In genomic region chr13:112800597-112801380, GRCm38 (mm10) we compare ENCODE assay signal across 8 mouse cellular contexts. TPM values are rescaled to one million over a fixed set of nuclear protein-coding genes. Genes with fewer than 3 reads are reported as not detected.
A peak's percentile ranks its signal among the peaks of the same experiment; 100 is the strongest.
DNase-seq lines count a peak whose midpoint lies in the region; ATAC-seq and TF ChIP-seq lines count a peak whose summit lies in the region.

Plpp1 (plus strand) TSS chr13:112800792.

- H3K27ac ChIP-seq in brown adipose tissue, adult 24 weeks (replicated peaks; ENCODE audit: low read depth, low read length), result peak within 1 kb of the TSS; percentile 86
- H3K27ac ChIP-seq in heart, embryonic 11.5 days (ENCODE audit: low read depth, low read length), result peak within 1 kb of the TSS; percentile 90
- peak within 1 kb of the TSS; percentile 96 for H3K27ac ChIP-seq in kidney, embryonic 15.5 days
- H3K27ac ChIP-seq in limb, embryonic 15.5 days, result peak within 1 kb of the TSS; percentile 98
- H3K27ac ChIP-seq in midbrain, postnatal 0 days (ENCODE audit: low read depth, low read length), result peak within 1 kb of the TSS; percentile 97

- under 1% methylated on average over 83 of the region's 83 CpGs for WGBS in heart, embryonic 11.5 days (ENCODE audit: insufficient replicate concordance)
- under 1% methylated on average over 80 of the region's 83 CpGs for WGBS in kidney, embryonic 15.5 days
- WGBS in limb, embryonic 15.5 days, result 0% methylated on average over 81 of the region's 83 CpGs
- WGBS in midbrain, postnatal 0 days, result under 1% methylated on average over 77 of the region's 83 CpGs

- peak; percentile 97 for DNase-seq in midbrain, postnatal 0 days (ENCODE audit: low spot score)
- peak; percentile 85 to 89 for DNase-seq in spleen, postnatal 14 days (ENCODE audit: low spot score in 2 of 2)

- TF ChIP-seq CTCF in C2C12 (IDR thresholded peaks at IDR 0.05; ENCODE audit: control insufficient read depth, insufficient read depth, insufficient read length), result no peak
- no peak for TF ChIP-seq CTCF in midbrain, postnatal 0 days (IDR thresholded peaks at IDR 0.05)

- no peaks in the 10 kb centered on the region for H3K9me3 ChIP-seq in heart, embryonic 11.5 days (replicated peaks; ENCODE audit: control insufficient read depth, low read length)
- no peaks in the 10 kb centered on the region for H3K9me3 ChIP-seq in kidney, embryonic 15.5 days (replicated peaks)
- no peaks in the 10 kb centered on the region for H3K9me3 ChIP-seq in limb, embryonic 15.5 days
- no peaks in the 10 kb centered on the region for H3K9me3 ChIP-seq in midbrain, postnatal 0 days (ENCODE audit: low read length)

- ATAC-seq in erythroid progenitor cell, adult 5-6 weeks (replicated peaks; ENCODE audit: low FRiP score, poor library complexity, severe bottlenecking), result peak; percentile 91
- peak; percentile 98 for ATAC-seq in heart, embryonic 11.5 days (replicated peaks; ENCODE audit: insufficient number of reproducible peaks, low FRiP score, low TSS enrichment)
- ATAC-seq in kidney, embryonic 15.5 days (replicated peaks; ENCODE audit: low FRiP score), result peak; percentile 99
- peak; percentile 95 for ATAC-seq in limb, embryonic 15.5 days (ENCODE audit: insufficient number of reproducible peaks, low FRiP score, low TSS enrichment, low read depth)
- ATAC-seq in midbrain, postnatal 0 days (ENCODE audit: low FRiP score), result peak; percentile 97

- H3ac ChIP-seq in C2C12 (ENCODE audit: control insufficient read depth, insufficient read length, low read depth), result peak within 1 kb of the TSS; percentile 90

- H3K4me1 ChIP-seq in brown adipose tissue, adult 24 weeks (ENCODE audit: control insufficient read depth, insufficient read depth, insufficient read length, low read length), result no peaks in the 10 kb centered on the region
- H3K4me1 ChIP-seq in heart, embryonic 11.5 days (ENCODE audit: control insufficient read depth, insufficient read depth, low read length), result peaks cover 3% of the 10 kb centered on the region; the same call in 1 of the 2 replicates
- peaks cover 10% of the 10 kb centered on the region for H3K4me1 ChIP-seq in kidney, embryonic 15.5 days
- H3K4me1 ChIP-seq in limb, embryonic 15.5 days, result peaks cover 15% of the 10 kb centered on the region
- H3K4me1 ChIP-seq in midbrain, postnatal 0 days (ENCODE audit: insufficient read depth, low read length), result peaks cover 3% of the 10 kb centered on the region; the same call in 1 of the 2 replicates

- H3K79me3 ChIP-seq in C2C12 (ENCODE audit: low read depth), result peaks cover 2% of the 10 kb centered on the region

- peaks cover 18% of the 10 kb centered on the region for H3K79me2 ChIP-seq in C2C12 (ENCODE audit: control insufficient read depth, insufficient read depth)

- peak within 1 kb of the TSS; percentile 72 for H3K4me3 ChIP-seq in C2C12 (ENCODE audit: insufficient read depth, poor library complexity, severe bottlenecking)
- H3K4me3 ChIP-seq in brown adipose tissue, adult 24 weeks (ENCODE audit: insufficient read depth, low read depth, low read length), result peak within 1 kb of the TSS; percentile 84
- peak within 1 kb of the TSS; percentile 74 for H3K4me3 ChIP-seq in heart, embryonic 11.5 days (ENCODE audit: low read depth, low read length)
- H3K4me3 ChIP-seq in kidney, embryonic 15.5 days (replicated peaks), result peak within 1 kb of the TSS; percentile 94
- H3K4me3 ChIP-seq in limb, embryonic 15.5 days, result peak within 1 kb of the TSS; percentile 85
- H3K4me3 ChIP-seq in midbrain, postnatal 0 days (ENCODE audit: low read depth, low read length), result peak within 1 kb of the TSS; percentile 89

- peaks cover 6% of the 10 kb centered on the region for H3K36me3 ChIP-seq in C2C12 (ENCODE audit: control insufficient read depth, insufficient read depth)
- peaks cover 3% of the 10 kb centered on the region; the same call in 1 of the 2 replicates for H3K36me3 ChIP-seq in heart, embryonic 11.5 days (ENCODE audit: control insufficient read depth, insufficient read depth, low read length)
- H3K36me3 ChIP-seq in kidney, embryonic 15.5 days, result peaks cover 4% of the 10 kb centered on the region
- peaks cover 4% of the 10 kb centered on the region for H3K36me3 ChIP-seq in limb, embryonic 15.5 days
- H3K36me3 ChIP-seq in midbrain, postnatal 0 days (ENCODE audit: insufficient read depth, low read length), result 0 out of 2 replicates have a peak, but pooled peaks cover 3% of the 10 kb centered on the region

- H3K4me2 ChIP-seq in heart, embryonic 11.5 days, result peak within 1 kb of the TSS; percentile 86
- peak within 1 kb of the TSS; percentile 78 for H3K4me2 ChIP-seq in kidney, embryonic 15.5 days
- peak within 1 kb of the TSS; percentile 68 for H3K4me2 ChIP-seq in limb, embryonic 15.5 days
- H3K4me2 ChIP-seq in midbrain, postnatal 0 days (ENCODE audit: low read depth, low read length, poor library complexity, severe bottlenecking), result peak within 1 kb of the TSS; percentile 69

- H3K9ac ChIP-seq in heart, embryonic 11.5 days (ENCODE audit: low read depth, low read length), result peak within 1 kb of the TSS; percentile 86
- H3K9ac ChIP-seq in kidney, embryonic 15.5 days, result peak within 1 kb of the TSS; percentile 75
- H3K9ac ChIP-seq in limb, embryonic 15.5 days, result peak within 1 kb of the TSS; percentile 87
- peak within 1 kb of the TSS; percentile 94 for H3K9ac ChIP-seq in midbrain, postnatal 0 days (replicated peaks; ENCODE audit: low read length, poor library complexity, severe bottlenecking)

- H3K27me3 ChIP-seq in C2C12 (ENCODE audit: control insufficient read depth, insufficient read depth, insufficient read length), result no peaks in the 10 kb centered on the region
- no peaks in the 10 kb centered on the region for H3K27me3 ChIP-seq in heart, embryonic 11.5 days (ENCODE audit: control insufficient read depth, insufficient read depth, low read length)
- H3K27me3 ChIP-seq in kidney, embryonic 15.5 days, result no peaks in the 10 kb centered on the region
- no peaks in the 10 kb centered on the region for H3K27me3 ChIP-seq in limb, embryonic 15.5 days
- no peaks in the 10 kb centered on the region for H3K27me3 ChIP-seq in midbrain, postnatal 0 days (ENCODE audit: insufficient read depth, low read length)

TF ChIP-seq in C2C12, 6 proteins besides CTCF, POLR2A, EP300 and RAD21:
- no peak for TF ChIP-seq MYOG (IDR thresholded peaks at IDR 0.05; ENCODE audit: control insufficient read depth, extremely low read depth, insufficient read length)
- no peak for TF ChIP-seq MAX (IDR thresholded peaks at IDR 0.05)
- no peak for TF ChIP-seq USF1 (IDR thresholded peaks at IDR 0.05; ENCODE audit: low read depth)
- no peak for TF ChIP-seq MYOD1 (IDR thresholded peaks at IDR 0.05; ENCODE audit: control insufficient read depth, insufficient read length, low read depth)
- TF ChIP-seq CEBPB (IDR thresholded peaks at IDR 0.05; ENCODE audit: low read depth), result no peak

RNA-seq across cellular contexts. Expression of gene Plpp1, which starts in this region (rescaled TPM):
- polyA plus RNA-seq in C2C12 (2012; fragmentation: generic; extraction: Trizol), result 29.1 TPM
- polyA plus RNA-seq in brown adipose tissue, adult 24 weeks (2012; ENCODE audit: insufficient read depth, insufficient read length, missing spikeins), result 10.1 and 15.5 TPM in 2 replicates
- 82.2 and 93.7 TPM in 2 replicates for total RNA-seq in erythroid progenitor cell, adult 5-6 weeks (2015; ENCODE audit: low replicate concordance)
- 50.8 and 56.6 TPM in 2 replicates for total RNA-seq in erythroid progenitor cell, adult 5-6 weeks (2017; ENCODE audit: low replicate concordance)
- polyA plus RNA-seq in heart, embryonic 11.5 days (2014; fragmentation: Nextera tagmentation; extraction: Ambion mirVana), result 37.3 and 41.7 TPM in 2 replicates
- 78.7 and 94.8 TPM in 2 replicates for polyA plus RNA-seq in kidney, embryonic 15.5 days (2015; fragmentation: Nextera tagmentation; extraction: Ambion mirVana)
- polyA plus RNA-seq in limb, embryonic 15.5 days (2015; fragmentation: Nextera tagmentation; extraction: Ambion mirVana), result 90.5 and 109 TPM in 2 replicates
- total RNA-seq in midbrain, postnatal 0 days (2014; rRNA removed), result 59.7 and 59.9 TPM in 2 replicates
- 87.2 and 91.0 TPM in 2 replicates for polyA plus RNA-seq in midbrain, postnatal 0 days (2015; fragmentation: Nextera tagmentation; extraction: Ambion mirVana)

Comparison
In these comparisons a context has a peak if more than half of its experiments do, and no peak if none do; other contexts are left out.
1. Peak in every context shown above with its lines: DNase-seq, ATAC-seq, H3K4me3 ChIP-seq and H3K27ac ChIP-seq.